Mouse (Mus musculus) urinary bladder, adult 18-20 months (tissue): ENCODE results near the gene Inafm2.

ENCODE experiments used
- DNase-seq, 2 experiments: peaks; one replicate each; pipeline ENCODE4 v3.0.0; 2022; ENCODE audit warnings: low spot score in 2 of 2, mixed read lengths in 2 of 2

Gene Inafm2

DNA sequence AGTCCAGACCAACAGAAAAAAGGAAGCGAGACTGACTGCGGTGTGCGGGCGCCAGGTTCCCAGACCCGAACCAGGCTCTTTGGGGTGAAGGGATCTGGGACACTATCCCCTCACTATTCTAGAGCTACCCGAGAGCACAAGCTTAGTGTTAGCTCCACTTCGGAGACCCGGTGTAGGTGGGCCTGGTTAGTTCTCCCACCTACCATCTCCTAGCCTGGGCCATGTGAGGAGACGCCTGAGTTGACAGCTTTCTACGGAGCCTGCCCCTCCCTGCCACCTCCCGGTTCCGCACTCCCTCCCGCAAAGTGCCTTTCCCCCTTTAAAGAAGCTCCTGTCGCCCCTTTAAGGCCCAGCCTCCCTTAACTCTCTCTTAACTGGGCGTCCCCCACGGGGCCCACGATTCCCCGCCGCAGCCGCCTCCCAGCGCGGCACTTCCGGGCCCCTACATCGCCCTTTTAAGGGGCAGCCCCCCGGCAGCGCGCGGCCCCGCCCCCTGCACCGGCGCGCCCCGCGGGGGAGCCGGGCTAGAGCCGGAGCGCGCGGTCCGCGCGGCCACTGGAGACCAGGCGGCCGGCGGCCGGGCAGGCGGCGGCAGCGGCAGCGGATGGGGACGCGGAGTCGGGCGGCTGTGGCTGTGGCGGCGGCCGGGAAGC is at the start of gene Inafm2:
Gene Inafm2 (plus strand): TSS at position 527 of the 653 bp plus-strand sequence.
- peak; percentile 83 to 87 for DNase-seq

DNA sequence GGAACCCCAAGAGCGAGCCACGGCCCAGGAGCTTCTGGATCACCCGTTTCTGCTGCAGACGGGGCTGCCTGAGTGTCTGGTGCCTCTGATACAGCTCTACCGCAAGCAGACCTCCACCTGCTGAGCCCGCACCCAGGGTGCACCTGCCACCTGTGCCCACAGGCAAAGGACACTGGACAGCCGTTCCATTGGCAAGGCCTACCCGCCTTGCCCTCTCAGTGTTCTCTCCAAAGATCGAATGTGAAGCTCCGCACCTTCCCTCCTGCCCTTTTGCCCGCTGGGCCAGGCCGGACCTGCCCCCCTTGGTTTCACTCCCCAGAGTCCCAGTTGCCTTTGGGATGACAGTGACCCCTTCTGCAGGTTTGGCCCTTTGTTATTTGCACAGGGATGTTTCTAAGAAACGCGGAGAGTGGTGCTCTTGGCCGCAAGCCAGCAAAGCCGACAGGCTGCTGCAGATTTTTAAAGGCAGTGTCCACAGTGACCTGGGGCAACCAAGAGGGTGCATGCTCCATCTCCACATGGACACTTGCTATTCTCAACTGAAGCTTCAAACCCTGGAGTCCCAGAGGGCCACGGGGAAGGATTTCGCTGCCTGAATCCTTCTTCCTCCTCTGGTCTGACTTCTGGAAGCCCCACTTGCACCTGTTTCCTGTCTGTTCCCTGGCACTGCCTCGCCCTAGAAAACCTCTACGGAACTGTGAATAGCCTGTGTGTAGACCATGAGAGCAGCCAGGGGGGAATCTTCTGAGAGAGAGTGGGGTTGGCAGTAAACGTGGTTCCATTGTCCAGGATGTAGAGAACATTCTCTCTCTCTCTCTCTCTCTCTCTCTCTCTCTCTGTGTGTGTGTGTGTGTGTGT is 48.9 kb upstream of the Inafm2 start:
- DNase-seq = no peak

DNA sequence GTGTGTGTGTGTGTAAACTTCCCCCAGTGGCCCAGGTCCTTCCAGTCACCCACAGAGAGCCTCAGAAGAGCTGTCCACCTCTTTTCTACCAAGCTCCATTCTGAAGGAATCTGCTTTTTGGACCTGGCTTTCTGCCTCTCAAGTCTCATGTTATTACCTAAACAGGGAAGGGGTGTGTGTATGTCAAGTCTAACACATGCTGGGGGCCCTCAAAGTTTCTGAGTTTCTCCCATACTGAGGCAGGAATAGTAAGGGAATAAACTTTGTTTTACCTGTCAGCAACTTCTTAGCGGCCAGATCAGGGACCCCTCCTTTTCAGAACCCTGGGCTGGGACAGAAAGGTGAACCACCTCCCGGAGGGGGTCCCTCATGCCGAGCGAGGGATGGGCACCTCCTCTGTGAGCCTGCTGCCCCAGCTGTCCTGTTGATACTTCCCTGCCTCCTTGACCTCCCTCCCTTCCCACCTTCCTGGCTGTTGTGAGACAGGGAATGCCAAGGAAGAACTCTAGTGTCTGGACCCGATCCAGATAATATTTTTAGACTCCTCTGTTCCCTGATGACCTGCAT is 48.2 kb upstream of the Inafm2 start:
- no peak for DNase-seq

DNA sequence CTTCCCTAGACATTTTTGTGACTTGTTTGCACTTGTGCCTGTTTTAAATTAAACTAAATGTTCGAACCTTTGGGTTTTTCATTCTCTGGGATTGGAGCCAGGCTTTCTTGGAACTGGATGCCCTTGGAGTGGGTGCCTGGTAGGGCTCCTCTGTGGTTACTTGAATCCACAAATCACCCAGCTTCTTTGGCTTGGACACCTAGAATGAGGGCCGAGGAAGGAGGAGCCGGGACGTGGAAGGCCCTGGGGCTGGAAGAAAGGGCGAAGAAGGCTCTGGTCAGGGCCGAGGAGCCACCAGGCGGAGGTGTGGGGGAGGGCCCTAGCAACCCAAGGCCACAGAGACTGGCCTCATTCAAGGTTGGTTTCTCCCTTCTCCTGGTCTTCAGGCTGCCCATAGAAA is 47.6 kb upstream of the Inafm2 start:
- no peak for DNase-seq

DNA sequence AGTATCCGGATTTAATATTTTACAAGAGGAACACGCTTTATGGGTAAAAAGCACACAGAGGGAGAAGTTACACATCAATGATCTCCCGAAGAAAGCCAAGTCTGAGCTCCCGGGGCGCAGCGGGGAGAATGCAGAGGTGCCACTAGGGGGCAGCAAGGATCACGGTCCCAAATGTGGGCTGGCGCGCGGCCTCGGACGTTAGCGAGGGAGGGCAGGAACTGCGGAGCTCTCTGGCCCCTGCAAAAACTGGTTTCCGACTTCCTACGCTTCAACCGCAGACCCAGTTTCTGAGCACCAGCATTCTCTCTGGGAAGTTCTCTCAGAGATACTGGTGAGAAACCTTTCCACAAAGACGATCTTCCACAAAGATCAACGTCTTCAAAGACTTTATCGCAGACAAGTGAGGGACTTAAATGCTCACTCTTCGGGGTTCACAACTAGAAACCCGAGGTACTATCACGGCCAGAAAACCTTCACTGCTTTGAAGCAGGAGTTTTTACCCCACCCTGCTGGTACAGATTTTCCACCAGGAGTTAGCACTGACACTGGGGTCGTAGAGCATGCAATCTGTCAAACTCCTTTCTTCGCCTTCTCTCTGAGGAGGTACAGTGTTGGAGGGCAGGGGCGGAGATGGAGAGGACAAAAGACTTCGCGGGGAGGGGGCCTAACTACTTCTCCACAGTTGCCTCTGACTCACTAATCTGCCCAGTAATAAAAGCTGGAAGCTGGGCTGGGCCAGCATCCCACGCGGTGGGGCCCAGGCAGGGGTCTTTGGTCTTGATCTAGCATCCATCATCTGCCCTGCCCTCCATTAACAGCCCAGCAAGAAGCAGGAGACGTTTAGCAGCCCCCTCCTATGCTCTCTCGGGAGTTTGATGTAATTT is 45.1 kb upstream of the Inafm2 start:
- peak; percentile 72 to 73 for DNase-seq

DNA sequence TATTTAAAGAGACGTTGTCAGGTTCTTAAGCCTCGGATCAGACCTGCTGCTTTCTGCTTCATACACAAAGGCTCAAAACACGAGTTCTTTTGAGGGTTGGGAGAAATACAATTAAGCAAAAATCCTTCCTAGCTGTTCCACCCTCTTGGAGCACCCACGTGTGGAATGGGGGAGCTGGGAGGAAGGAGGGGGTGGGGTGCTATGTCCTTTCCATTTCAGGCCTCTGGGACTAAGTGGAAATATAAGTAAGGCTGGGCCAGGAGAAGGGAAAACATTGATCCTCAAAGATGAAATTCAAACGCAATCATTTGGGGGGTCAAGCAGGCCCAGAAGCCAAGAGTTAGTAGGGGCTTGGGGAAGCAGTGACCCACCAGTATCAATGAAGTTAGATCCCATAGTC is 44.4 kb upstream of the Inafm2 start:
- DNase-seq = no peak

DNA sequence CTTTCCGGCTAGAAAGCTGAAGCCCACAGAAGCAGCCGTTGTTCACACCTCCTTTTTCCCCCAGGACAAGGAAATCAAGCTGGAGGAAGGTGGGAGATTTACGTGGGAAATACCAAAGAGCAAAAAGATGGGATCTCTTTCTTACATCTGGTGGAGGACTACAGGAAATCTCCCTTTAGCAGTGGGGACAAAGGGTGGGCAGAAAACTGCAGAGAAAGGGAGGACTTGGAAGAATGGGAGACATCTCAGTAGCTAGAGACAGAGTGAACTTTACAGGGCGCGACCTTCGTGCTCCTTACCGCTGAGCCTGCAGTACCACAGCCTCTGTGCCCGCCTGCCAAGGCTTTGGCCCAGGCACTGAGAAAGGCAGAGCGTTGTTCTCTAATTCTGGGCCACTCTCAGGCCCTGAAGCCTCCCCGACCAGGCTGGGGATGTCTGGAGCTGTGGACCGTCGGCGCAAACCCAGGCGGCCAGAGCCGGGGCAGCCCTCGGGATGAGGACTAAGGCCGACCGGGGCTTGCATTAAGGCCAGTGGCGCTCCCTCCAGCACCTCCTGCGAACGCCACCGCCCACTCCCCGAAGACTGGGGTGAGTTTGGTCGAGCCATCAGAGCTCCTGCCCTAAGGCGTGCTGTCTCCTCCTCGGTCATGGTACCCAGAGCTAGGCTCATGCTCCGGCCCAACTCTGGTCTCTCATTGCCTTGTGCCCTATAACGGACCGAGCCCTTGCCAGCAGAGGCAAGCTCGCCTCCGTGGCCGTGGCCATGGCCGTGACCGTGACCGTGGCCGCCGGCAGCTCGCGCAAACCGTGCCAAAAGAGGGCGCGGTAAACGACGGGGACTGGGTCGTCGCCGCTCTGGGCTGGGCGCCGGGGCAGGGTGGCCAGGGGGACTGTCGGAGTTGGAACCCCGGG is 43.3 kb upstream of the Inafm2 start:
- peak in 1 of 2 experiments; percentile 44 for DNase-seq

DNA sequence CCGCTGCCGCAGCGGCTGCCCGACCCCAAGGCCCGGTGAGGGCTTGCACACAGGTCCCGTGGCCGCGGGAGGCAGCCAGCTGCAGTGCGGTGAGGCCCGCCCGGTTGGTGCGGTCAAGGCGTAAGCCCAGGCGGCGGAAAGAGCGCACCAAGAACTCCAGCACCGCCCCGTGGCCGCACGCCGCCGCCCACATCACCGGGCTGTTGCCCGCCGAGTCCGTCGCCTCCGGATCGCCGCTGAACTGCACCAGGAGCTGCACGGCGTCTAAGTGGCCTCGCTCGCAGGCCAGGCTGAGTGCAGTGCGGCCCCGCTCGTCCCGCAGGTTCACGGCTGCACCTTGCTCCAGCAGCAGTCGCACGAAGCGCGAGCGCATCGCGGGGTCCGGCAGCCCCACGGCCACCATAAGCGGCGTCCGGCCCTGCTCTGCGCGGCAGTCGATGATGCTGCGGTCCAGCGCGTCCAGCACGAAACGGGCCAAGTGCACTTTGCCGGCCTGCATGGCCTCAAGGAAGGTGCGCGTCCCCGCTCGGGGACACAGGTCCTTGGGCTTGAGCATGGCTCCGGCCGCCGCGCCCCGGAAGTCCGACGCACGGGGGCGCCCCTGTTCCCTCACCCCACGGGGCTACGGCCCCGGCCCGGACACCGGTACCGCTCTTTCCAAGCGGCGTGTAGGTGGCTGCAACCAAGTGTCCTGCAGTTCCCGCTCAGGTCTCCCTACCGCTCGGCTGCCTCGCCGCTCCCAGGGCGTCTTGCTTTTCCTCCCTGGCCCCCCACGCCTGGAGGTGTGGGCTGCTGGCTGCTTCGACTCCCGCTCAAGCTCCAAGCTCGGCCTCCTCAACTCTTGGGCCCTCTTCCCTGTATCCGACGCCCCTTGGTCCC is 42.4 kb upstream of the Inafm2 start:
- DNase-seq = peak in 1 of 2 experiments; percentile 56

DNA sequence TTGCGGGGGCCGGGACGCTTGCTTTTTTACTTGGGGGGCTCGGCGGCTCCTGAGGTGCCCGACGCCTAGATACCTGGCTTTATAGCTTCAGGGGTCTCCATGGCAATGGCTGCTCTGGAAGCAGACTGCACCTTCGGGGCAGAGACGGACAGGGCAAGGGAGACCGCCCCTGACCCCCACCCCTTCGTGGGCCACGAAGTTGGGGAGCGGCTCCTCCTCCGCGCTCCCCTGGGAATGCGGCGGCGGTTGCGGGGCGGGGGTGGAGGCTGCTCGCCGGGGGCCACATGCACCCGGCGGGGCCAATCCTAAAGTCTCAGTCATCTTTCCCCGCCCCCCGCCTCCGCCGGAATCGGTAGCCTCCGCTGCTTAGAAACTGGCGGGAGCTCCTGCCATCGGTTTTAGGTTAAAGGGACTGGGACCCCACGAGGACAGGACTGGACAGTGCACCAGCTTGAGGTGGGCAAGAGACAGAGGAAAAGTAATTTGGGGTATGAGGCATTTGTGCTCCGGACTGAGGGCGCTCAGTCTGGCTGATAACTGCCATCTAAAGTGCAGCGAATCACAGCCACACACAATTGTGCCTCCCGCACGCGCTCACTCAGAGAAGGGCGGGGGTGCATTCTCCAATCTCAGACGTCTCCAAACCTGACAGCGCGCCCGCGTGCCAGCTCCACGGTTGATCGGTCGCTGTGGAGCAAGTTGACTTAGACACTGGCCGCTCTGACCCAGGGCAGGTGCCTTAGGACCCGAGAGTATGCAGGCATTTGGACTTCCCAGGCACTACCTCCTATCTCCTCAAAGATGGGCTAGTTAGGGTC is 41.4 kb upstream of the Inafm2 start, which contains the start of gene Ankrd63:
Gene Ankrd63 (minus strand): TSS at position 51 of the 818 bp plus-strand sequence.
- DNase-seq = no peak

DNA sequence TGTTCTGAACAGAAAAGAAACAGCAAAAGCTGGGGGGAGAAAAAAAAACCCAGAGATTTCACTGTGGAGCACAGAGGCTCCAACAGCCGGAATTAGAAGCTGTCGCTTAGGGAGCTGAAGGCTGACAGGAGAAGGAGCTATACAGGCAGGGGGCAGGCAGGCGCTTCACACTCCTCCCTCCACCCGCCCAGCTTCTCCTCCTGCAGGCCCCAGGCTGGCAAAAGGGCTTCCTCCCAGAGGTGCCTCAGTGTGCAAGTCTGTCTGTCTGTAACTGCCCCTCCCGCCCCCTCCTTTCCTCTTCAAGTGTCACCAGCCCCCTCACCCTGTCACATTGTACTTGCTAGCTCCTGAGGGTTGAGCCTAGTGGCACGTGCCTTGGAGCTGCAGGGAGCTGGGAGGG is 39.1 kb upstream of the Inafm2 start:
- DNase-seq = no peak

DNA sequence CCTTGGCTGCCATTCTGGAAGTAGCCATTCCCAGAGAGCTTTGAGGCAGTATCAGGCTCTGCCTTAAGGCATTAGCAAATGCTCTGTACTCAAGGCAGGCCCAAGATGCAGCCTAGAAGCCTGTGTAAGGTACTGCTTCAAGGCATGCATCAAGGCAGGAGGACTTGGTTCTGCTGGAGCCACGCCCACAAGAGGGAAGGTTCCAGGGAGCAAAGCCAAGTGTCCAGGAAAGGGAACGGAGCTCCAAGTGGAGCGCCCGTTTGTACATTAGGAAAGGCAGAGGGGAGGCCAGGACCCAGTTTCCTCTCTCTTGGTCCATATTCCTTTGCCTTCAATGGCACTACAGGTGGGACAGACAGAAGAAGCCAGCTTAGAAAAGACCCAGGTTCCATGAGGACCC is 37.1 kb upstream of the Inafm2 start:
- no peak for DNase-seq

DNA sequence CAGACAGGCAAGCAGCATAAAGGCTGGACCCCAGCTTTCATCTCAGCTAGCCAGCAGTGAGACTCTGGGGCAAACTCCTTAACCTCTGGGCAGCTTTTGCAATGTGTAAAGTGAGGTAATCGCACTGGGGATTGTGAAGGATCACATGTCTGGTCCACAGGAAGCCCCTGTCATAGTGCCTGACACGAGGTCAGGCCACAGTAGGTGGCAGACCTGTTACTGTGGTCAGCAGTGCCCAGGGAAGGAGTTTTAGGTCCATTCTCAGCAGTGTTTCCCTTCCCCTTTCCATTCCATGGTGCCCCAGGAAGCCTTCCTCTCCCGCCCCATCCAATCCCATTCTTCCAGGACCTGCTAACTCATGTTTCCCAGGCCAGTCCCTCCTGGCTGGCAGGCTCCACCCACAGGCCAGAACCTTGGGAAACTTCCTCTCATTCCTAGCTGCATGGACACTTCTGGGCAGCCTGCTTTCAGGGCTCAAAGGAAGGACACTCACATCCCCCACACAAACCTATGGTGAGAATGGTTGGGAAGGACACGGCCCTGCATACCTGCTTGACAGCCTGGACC is 35.8 kb upstream of the Inafm2 start:
- DNase-seq = no peak

DNA sequence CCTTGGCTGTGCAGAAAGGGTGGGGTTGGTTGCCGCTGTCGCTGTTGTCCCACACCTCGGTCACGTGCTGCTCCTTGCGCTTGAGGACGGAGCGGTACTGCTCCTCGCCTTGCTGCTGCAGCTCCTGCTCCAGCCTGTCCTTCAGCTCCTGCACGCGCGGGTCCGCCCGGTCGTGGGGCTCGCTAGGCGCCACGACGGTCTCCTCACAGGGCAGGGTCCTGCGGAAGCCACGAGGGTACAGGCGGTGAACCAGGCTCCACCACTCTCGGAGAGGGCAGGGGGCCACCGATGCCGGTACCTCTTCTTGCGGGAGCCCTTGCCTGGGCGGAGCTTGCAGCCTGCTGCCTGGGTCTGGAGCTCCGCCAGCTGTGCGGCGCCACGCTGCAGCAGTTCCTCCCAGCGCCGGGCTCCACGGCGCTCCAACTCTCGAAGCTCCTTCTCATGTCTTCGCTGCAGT is 34.5 kb upstream of the Inafm2 start:
- DNase-seq = peak in 1 of 2 experiments; percentile 50

DNA sequence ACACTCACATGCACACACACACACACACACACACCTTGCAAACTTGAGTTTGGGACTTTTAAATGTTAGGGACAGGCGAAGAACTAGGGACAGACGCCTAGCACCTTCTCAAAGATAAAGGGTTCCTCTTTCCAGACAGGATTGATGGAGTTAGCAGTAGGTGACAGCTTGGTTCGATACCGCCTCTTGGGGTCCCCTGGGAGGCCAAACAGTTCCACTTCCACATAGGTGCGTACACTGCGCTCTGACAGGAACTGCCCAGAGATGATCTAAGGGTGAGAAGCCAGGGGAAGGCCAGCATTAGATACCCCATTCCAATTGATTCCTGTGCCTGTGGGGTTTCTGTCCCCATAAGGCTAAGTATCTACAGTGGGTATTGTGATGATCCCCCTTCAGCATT is 31.9 kb upstream of the Inafm2 start:
- DNase-seq = no peak

DNA sequence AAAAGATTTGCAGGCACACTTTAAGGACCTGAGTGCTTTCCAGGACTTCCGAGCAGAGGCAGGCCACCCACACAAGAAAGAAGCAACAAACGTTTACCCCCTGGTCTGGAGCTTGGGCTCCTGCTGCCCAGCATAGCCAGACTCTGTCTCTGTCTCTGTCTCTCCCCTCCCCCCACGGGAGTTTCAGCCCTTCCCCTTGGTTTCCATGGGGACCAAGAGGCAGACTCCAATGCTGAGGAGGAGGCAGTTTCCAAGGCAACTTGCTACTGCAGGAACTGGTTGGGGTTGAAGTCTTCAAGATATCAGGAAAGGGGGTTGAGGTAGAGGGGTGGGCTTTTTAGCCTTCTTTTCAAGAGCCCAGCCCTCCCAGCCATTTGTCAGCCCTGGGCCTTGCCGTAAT is 31.3 kb upstream of the Inafm2 start:
- no peak for DNase-seq

DNA sequence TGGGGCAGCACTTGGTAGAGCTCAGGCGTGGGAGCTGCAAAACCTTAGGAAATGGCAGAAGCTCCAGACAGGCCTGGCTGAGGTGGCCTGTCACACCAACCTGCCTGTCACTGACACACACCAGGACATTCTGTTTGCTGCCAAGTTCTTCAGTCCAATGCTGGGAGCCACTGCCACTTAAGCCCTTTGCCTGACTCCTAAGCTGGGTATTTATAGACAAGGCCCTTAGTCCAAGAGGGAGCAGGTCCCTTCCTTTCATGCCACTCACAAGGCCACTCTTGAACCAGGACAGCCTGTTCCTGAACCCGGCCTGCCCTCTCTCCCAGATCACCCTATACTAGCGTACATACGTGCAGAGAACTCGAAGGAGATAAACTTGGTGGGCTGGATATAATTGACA is 28.9 kb upstream of the Inafm2 start:
- DNase-seq = no peak

DNA sequence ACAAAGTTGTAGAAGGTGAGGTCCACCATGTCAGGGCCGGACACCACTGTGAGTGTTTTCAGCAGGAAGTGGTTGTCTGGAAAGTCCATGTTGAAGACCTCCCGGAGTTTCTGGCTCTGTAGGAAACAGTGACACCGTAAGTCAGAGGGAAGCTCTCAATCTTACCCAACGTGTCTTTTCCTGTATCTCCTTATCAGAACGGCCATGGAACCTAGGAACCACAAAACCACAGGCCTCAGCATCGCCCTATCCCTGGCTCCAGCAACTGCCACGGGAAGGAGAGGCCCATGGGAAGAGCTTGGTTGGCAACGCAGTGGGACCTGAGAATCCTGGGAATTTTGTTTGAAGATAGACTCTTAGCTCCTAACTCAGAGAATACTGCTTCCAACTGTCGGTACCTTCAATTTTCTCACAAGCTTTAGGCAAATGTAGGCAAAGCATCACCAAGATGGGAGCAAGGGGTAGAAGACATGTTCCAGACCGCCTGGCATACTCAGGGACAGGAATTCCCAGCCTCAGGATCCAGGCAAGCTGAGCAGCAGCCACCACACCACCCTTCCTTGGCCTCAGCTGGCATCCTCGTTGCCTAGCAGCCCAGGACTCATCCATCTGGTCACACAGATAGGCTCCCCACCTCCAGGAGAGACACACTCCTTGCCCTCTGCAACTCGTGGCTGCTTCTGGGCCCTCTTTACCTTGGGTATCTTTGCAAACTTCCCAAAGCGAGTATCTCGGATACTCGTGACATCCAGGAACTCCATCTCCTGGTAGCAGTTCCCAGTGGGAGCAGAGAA is 21.7 kb upstream of the Inafm2 start:
- no peak for DNase-seq

DNA sequence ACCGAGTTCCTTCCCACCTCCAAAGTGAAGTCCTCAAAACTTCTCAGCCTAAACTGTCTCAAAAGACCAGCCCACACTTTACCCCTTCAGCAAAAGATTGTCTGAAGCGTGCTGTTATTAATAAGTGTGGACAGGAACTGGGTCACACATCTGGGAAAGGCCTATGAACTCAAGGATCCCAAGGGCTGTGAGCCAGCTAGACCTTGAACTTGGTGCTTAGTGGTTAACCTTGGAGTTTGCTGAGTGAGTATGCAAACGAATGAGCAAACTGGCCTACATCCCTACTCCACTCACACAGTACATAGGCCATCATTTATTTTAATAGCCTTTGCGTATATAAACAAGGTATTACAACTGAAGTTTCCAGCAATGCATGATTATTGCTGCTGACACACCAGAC is 20.0 kb upstream of the Inafm2 start:
- DNase-seq = no peak
